In the genomic region with DNA sequence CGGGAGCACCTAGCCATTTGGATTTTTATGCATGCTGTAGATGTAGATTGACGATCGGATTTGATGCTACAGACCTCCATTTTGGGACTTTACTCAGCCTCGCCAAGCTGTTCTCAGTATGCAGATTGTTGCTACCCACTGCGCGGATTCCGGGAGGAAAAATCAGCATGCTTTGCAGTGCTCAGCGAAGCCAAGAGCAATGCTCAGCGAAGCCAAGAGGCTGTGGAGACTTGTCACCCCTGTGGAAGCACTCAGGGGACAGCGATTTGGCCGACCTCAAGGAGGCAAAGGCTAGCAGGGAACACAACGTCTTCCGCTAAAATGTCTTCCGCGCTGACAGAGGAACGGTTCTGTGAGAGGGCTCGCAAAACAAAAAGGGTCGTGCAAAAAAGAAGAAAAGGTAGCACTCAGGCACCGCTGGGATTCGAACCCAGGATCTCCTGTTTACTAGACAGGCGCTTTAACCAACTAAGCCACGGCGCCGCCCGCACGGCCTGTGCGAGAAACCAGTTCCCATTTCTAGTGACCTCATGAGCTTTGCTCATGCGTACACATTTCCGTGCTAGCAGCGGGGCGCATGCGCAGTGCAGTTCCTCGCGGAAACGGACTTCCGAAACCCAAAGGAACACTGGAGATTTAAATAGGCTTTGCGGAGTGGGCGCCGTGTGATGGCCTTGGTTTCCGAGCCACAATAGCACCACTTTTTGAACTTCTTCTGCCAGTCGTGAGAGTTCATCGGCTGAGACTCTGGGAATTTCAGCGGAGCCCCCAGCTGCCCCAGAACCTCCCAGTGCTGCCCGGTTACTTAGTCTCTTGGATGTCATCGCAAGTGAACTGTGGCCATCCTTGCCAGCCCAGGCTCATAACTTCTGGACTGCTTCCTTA, we compare ENCODE assay signal across 7 mouse cellular contexts. TPM values are rescaled to one million over a fixed set of nuclear protein-coding genes. Genes with fewer than 3 reads are reported as not detected.
DNase-seq lines count a peak whose midpoint lies in the region; ATAC-seq and TF ChIP-seq lines count a peak whose summit lies in the region.

No protein-coding gene starts in this region.

- H3K27ac ChIP-seq in embryonic facial prominence, embryonic 10.5 days (replicated peaks), result peak overlapping the region; percentile 89
- H3K27ac ChIP-seq in intestine, postnatal 0 days (ENCODE audit: low read depth, low read length), result peak overlapping the region; percentile 79
- peak overlapping the region; percentile 91 for H3K27ac ChIP-seq in midbrain, embryonic 12.5 days (replicated peaks)
- H3K27ac ChIP-seq in small intestine, adult 2 months (ENCODE audit: insufficient read depth, low read depth, low read length), result peak overlapping the region; percentile 85

- peak overlapping the region; percentile 76 for H3K4me2 ChIP-seq in intestine, postnatal 0 days (replicated peaks; ENCODE audit: low read depth)
- H3K4me2 ChIP-seq in midbrain, embryonic 12.5 days (replicated peaks), result peak overlapping the region; percentile 56

- no peaks in the 10 kb centered on the region; the same call in 1 of the 2 replicates for H3K9me3 ChIP-seq in embryonic facial prominence, embryonic 10.5 days
- no peaks in the 10 kb centered on the region for H3K9me3 ChIP-seq in intestine, postnatal 0 days (ENCODE audit: control insufficient read depth)
- H3K9me3 ChIP-seq in midbrain, embryonic 12.5 days, result 0 out of 2 replicates have a peak, but pooled peaks cover 3% of the 10 kb centered on the region

- peak overlapping the region; percentile 71 for H3K4me3 ChIP-seq in embryonic facial prominence, embryonic 10.5 days
- H3K4me3 ChIP-seq in intestine, postnatal 0 days (ENCODE audit: low read depth, low read length), result peak overlapping the region; percentile 43
- peak overlapping the region; percentile 65 for H3K4me3 ChIP-seq in midbrain, embryonic 12.5 days
- H3K4me3 ChIP-seq in small intestine, adult 2 months (ENCODE audit: low read depth, low read length), result peak overlapping the region; percentile 80

- ATAC-seq in intestine, postnatal 0 days, result peak; percentile 95
- peak; percentile 94 for ATAC-seq in midbrain, embryonic 12.5 days (ENCODE audit: low FRiP score, low read depth)

- H3K27me3 ChIP-seq in embryonic facial prominence, embryonic 10.5 days (replicated peaks; ENCODE audit: low read depth, poor library complexity, severe bottlenecking), result no peaks in the 10 kb centered on the region
- no peaks in the 10 kb centered on the region for H3K27me3 ChIP-seq in intestine, postnatal 0 days (replicated peaks; ENCODE audit: control insufficient read depth, insufficient read depth, low read length)
- no peaks in the 10 kb centered on the region for H3K27me3 ChIP-seq in midbrain, embryonic 12.5 days
- no peaks in the 10 kb centered on the region for H3K27me3 ChIP-seq in small intestine, adult 2 months (ENCODE audit: control insufficient read depth, insufficient read depth, low read length)

- intact Hi-C loops in left cerebral cortex, postnatal 4 days (cut with DNase I), result no loop called here

- TF ChIP-seq POLR2A in small intestine, adult 2 months (IDR thresholded peaks at IDR 0.05; ENCODE audit: low read depth, low read length), result 0 out of 2 replicates have a peak, but pooled peaks have one; percentile 11

- H3K9ac ChIP-seq in intestine, postnatal 0 days (ENCODE audit: low read depth, low read length), result peak overlapping the region; percentile 38; the same call in 1 of the 2 replicates
- peak overlapping the region; percentile 63 for H3K9ac ChIP-seq in midbrain, embryonic 12.5 days (replicated peaks)

- H3K36me3 ChIP-seq in embryonic facial prominence, embryonic 10.5 days (replicated peaks), result no peaks in the 10 kb centered on the region
- no peaks in the 10 kb centered on the region for H3K36me3 ChIP-seq in intestine, postnatal 0 days (ENCODE audit: control insufficient read depth, insufficient read depth)
- H3K36me3 ChIP-seq in midbrain, embryonic 12.5 days, result no peaks in the 10 kb centered on the region
- no peaks in the 10 kb centered on the region for H3K36me3 ChIP-seq in small intestine, adult 2 months (ENCODE audit: control insufficient read depth, insufficient read depth, low read length)

- WGBS in embryonic facial prominence, embryonic 10.5 days, result under 1% methylated on average over 45 of the region's 45 CpGs
- WGBS in intestine, postnatal 0 days, result under 1% methylated on average over 45 of the region's 45 CpGs
- under 1% methylated on average over 45 of the region's 45 CpGs for WGBS in midbrain, embryonic 12.5 days
- under 1% methylated on average over 45 of the region's 45 CpGs for WGBS in small intestine, adult 2 months

- peaks cover 23% of the 10 kb centered on the region for H3K4me1 ChIP-seq in embryonic facial prominence, embryonic 10.5 days
- 0 out of 2 replicates have a peak, but pooled peaks cover 2% of the 10 kb centered on the region for H3K4me1 ChIP-seq in intestine, postnatal 0 days (replicated peaks; ENCODE audit: control insufficient read depth, insufficient read depth, low read length)
- peaks cover 10% of the 10 kb centered on the region for H3K4me1 ChIP-seq in midbrain, embryonic 12.5 days
- no peaks in the 10 kb centered on the region for H3K4me1 ChIP-seq in small intestine, adult 2 months (ENCODE audit: control insufficient read depth, insufficient read depth, insufficient read length, low read length)

- peak; percentile 99 for DNase-seq in adrenal gland, postnatal 10 days
- peak; percentile 98 for DNase-seq in embryonic facial prominence, embryonic 10.5 days (ENCODE audit: low spot score)
- peak; percentile 56 for DNase-seq in gonadal fat pad, adult 2 months (ENCODE audit: low read depth)
- peak; percentile 97 for DNase-seq in left cerebral cortex, postnatal 4 days

- no peak for TF ChIP-seq CTCF in intestine, postnatal 0 days (IDR thresholded peaks at IDR 0.05; ENCODE audit: low read depth)
- TF ChIP-seq CTCF in small intestine, adult 2 months (IDR thresholded peaks at IDR 0.05; ENCODE audit: extremely low read depth, insufficient read length, insufficient replicate concordance, low read depth, low read length), result no peak

RNA-seq across cellular contexts. Expression of a gene that starts 19.3 kb away (rescaled TPM):
- total RNA-seq in adrenal gland, postnatal 10 days (2021), result 10 to 100 TPM; 15.6 to 17.7 TPM
- 10.5 and 10.6 TPM in 2 replicates for polyA plus RNA-seq in embryonic facial prominence, embryonic 10.5 days (2016; fragmentation: Nextera tagmentation; extraction: Ambion mirVana)
- polyA plus RNA-seq in gonadal fat pad, adult 2 months (2012; rRNA removed), result 7.3 and 8.2 TPM in 2 replicates
- polyA plus RNA-seq in intestine, postnatal 0 days (2015; fragmentation: Nextera tagmentation; extraction: Ambion mirVana), result 1.6 and 2.1 TPM in 2 replicates
- total RNA-seq in left cerebral cortex, postnatal 4 days (2021), result 100 to 1,000 TPM; 102 to 107 TPM
- 19.3 and 20.7 TPM in 2 replicates for polyA plus RNA-seq in midbrain, embryonic 12.5 days (2016; fragmentation: Nextera tagmentation; extraction: Ambion mirVana)
- 4.2 and 5.0 TPM in 2 replicates for polyA plus RNA-seq in small intestine, adult 2 months (2012; rRNA removed)

RNA-seq across cellular contexts. Expression of a gene that starts 48.4 kb away (rescaled TPM):
- total RNA-seq in adrenal gland, postnatal 10 days (2021), result 1 to 10 TPM; 2.0 to 3.8 TPM
- polyA plus RNA-seq in embryonic facial prominence, embryonic 10.5 days (2016; fragmentation: Nextera tagmentation; extraction: Ambion mirVana), result 0.53 and 0.69 TPM in 2 replicates
- polyA plus RNA-seq in gonadal fat pad, adult 2 months (2012; rRNA removed), result 163 and 251 TPM in 2 replicates
- polyA plus RNA-seq in intestine, postnatal 0 days (2015; fragmentation: Nextera tagmentation; extraction: Ambion mirVana), result 0.34 and 0.42 TPM in 2 replicates
- total RNA-seq in left cerebral cortex, postnatal 4 days (2021), result 10 to 100 TPM; 18.3 to 21.5 TPM
- 1.0 and 1.2 TPM in 2 replicates for polyA plus RNA-seq in midbrain, embryonic 12.5 days (2016; fragmentation: Nextera tagmentation; extraction: Ambion mirVana)
- polyA plus RNA-seq in small intestine, adult 2 months (2012; rRNA removed), result 0.11 and 0.95 TPM in 2 replicates

Comparison
In these comparisons a context has a peak if more than half of its experiments do, and no peak if none do; other contexts are left out.
1. Peak in every context shown above with its lines: DNase-seq, ATAC-seq, H3K4me3 ChIP-seq and H3K27ac ChIP-seq.
2. RNA of a gene that starts 48.4 kb away (polyA plus RNA-seq): 163 to 251 TPM in gonadal fat pad, adult 2 months; 1.0 to 1.2 TPM in midbrain, embryonic 12.5 days, 0.53 to 0.69 TPM in embryonic facial prominence, embryonic 10.5 days, 0.34 to 0.42 TPM in intestine, postnatal 0 days and 0.11 to 0.95 TPM in small intestine, adult 2 months; every median in the first group is over 10 times any median in the second.